Mouse (Mus musculus) adrenal gland (tissue): ENCODE data around the gene Mgat4c.
"Not testable (repeated sequence)": the region's sequence is repeated elsewhere in the genome, so short reads cannot be mapped to it uniquely, and the experiment has no call there.

ENCODE experiments used
- intact Hi-C: fragments of 180-260 bp; cut with DNase I; formaldehyde crosslinking; loops from one replicate; pipeline ENCODE4 v1.15.1; 2025

The Mgat4c gene

GRCm38 (mm10) chr10:102123153-102123552, 441.9 kb downstream of the Mgat4c start:
- intact Hi-C loops = no loop called here

- intact Hi-C loops = no loop called here
Measured at GRCm38 (mm10) chr10:102127340-102127739, 446.1 kb downstream of the Mgat4c start.

- intact Hi-C loops = no loop called here
Measured at GRCm38 (mm10) chr10:102154865-102155264, 473.6 kb downstream of the Mgat4c start.

- intact Hi-C loops = no loop called here
Measured at GRCm38 (mm10) chr10:102155853-102156252, 474.6 kb downstream of the Mgat4c start.

GRCm38 (mm10) chr10:102158809-102159208, 477.5 kb downstream of the Mgat4c start:
- intact Hi-C loops = no loop called here

GRCm38 (mm10) chr10:102184726-102185125, 503.4 kb downstream of the Mgat4c start:
- intact Hi-C loops = no loop called here

GRCm38 (mm10) chr10:102191646-102192045, 510.4 kb downstream of the Mgat4c start:
- intact Hi-C loops = no loop called here

- intact Hi-C loops = no loop called here
Measured at GRCm38 (mm10) chr10:102196850-102197249, 515.6 kb downstream of the Mgat4c start.

GRCm38 (mm10) chr10:102238558-102239211, 557.4 kb downstream of the Mgat4c start:
- intact Hi-C loops = no loop called here

GRCm38 (mm10) chr10:102243897-102244296, 562.6 kb downstream of the Mgat4c start:
- intact Hi-C loops = no loop called here

GRCm38 (mm10) chr10:102244601-102245000, 563.3 kb downstream of the Mgat4c start:
- intact Hi-C loops = no loop called here

- intact Hi-C loops = no loop called here
Measured at GRCm38 (mm10) chr10:102245269-102245668, 564.0 kb downstream of the Mgat4c start.

GRCm38 (mm10) chr10:102308892-102309479, 627.7 kb downstream of the Mgat4c start:
- intact Hi-C loops = no loop called here

- intact Hi-C loops = no loop called here
Measured at GRCm38 (mm10) chr10:102365685-102366381, 684.5 kb downstream of the Mgat4c start.

GRCm38 (mm10) chr10:102370576-102370975, 689.3 kb downstream of the Mgat4c start:
- intact Hi-C loops = no loop called here

GRCm38 (mm10) chr10:102372111-102372510, 690.8 kb downstream of the Mgat4c start:
- intact Hi-C loops = no loop called here

GRCm38 (mm10) chr10:102374061-102374460, 692.8 kb downstream of the Mgat4c start:
- intact Hi-C loops = no loop called here

GRCm38 (mm10) chr10:102377377-102377776, 696.1 kb downstream of the Mgat4c start:
- intact Hi-C loops = no loop called here

GRCm38 (mm10) chr10:102389223-102389622, 707.9 kb downstream of the Mgat4c start:
- intact Hi-C loops = no loop called here

- intact Hi-C loops = loop anchor here (10.0 kb wide), 1 partner anchor 1673 kb away; no protein-coding TSS in a partner anchor
Measured at GRCm38 (mm10) chr10:102417654-102418272, 736.5 kb downstream of the Mgat4c start.

GRCm38 (mm10) chr10:102435048-102435447, 753.8 kb downstream of the Mgat4c start:
- intact Hi-C loops = not testable (repeated sequence)

- intact Hi-C loops = not testable (repeated sequence)
Measured at GRCm38 (mm10) chr10:102435467-102435866, 754.2 kb downstream of the Mgat4c start.
